Mouse (Mus musculus): ENCODE measurements at regions not wholly inside any gene's neighbourhood (a gene's known extent, or its start where the extent isn't known, plus 50 kb on each side); places are given as distances from the start of the nearest gene placed in this dataset.

GRCm38 (mm10) chr13:59940414-59941205 is 117.7 kb upstream of the Tut7 start:
- TF ChIP-seq CTCF (IDR thresholded peaks at IDR 0.05) = no peak
- no peak for TF ChIP-seq EP300 (IDR thresholded peaks at IDR 0.05)
